Mouse (Mus musculus): ENCODE measurements around the gene Lyzl6. TPM values are rescaled to one million over a fixed set of nuclear protein-coding genes. Genes with fewer than 3 reads are reported as not detected.

Lyzl6 gene
- polyA plus RNA-seq, 2 experiments: not detected

- ATAC-seq (ENCODE audit: insufficient read depth) (no peak), DNase-seq (ENCODE audit: low read depth in 3 of 3, low spot score in 3 of 3) (no peak)
- no peak overlapping the region for H3K4me3 ChIP-seq (ENCODE audit: insufficient read depth in 1 of 2, low read depth in 2 of 2, low read length in 2 of 2)
- no peaks in the 10 kb centered on the region for H3K4me1 ChIP-seq (replicated peaks; ENCODE audit: control insufficient read depth in 2 of 2, insufficient read depth in 2 of 2, low read length in 1 of 2)
- H3K36me3 ChIP-seq (replicated peaks; ENCODE audit: control insufficient read depth, insufficient read depth, low read depth): no peaks in the 10 kb centered on the region
- H3K9me3 ChIP-seq (ENCODE audit: control insufficient read depth, low read length): no peaks in the 10 kb centered on the region
- no peak overlapping the region for H3K4me2 ChIP-seq (ENCODE audit: low read depth)
- WGBS (ENCODE audit: insufficient replicate concordance): 62% methylated on average over 3 of the region's 3 CpGs
- no peak overlapping the region for H3K27ac ChIP-seq
- peaks cover 4% of the 10 kb centered on the region; the same call in 1 of the 2 replicates for H3K27me3 ChIP-seq (ENCODE audit: control insufficient read depth, insufficient read depth, low read length)
- no peak overlapping the region for H3K9ac ChIP-seq (replicated peaks)
- no peak for TF ChIP-seq CTCF (IDR thresholded peaks at IDR 0.05; ENCODE audit: low read depth)
- TF ChIP-seq EP300 (IDR thresholded peaks at IDR 0.05; ENCODE audit: low read depth): no peak
Observed at GRCm38 (mm10) chr11:103635481-103635880, 3.2 kb downstream of the Lyzl6 start.

- Histone ChIP-seq H3K4me2 (ENCODE audit: low read depth) (no peak overlapping the region), H3K36me3 (replicated peaks; ENCODE audit: control insufficient read depth, insufficient read depth, low read depth) (no peaks in the 10 kb centered on the region), H3K4me1 (replicated peaks; ENCODE audit: control insufficient read depth in 2 of 2, insufficient read depth in 2 of 2, low read length in 1 of 2) (no peaks in the 10 kb centered on the region), H3K27me3 (ENCODE audit: control insufficient read depth, insufficient read depth, low read length) (no peaks in the 10 kb centered on the region; the same call in 1 of the 2 replicates), H3K27ac (no peak overlapping the region), H3K4me3 (ENCODE audit: insufficient read depth in 1 of 2, low read depth in 2 of 2, low read length in 2 of 2) (no peak overlapping the region), H3K9ac (replicated peaks) (no peak overlapping the region), H3K9me3 (ENCODE audit: control insufficient read depth, low read length) (no peaks in the 10 kb centered on the region)
- TF ChIP-seq CTCF (IDR thresholded peaks at IDR 0.05; ENCODE audit: low read depth) (no peak), EP300 (IDR thresholded peaks at IDR 0.05; ENCODE audit: low read depth) (no peak)
- 67% methylated on average over 7 of the region's 7 CpGs for WGBS (ENCODE audit: insufficient replicate concordance)
- no peak for ATAC-seq (ENCODE audit: insufficient read depth)
- DNase-seq (ENCODE audit: low read depth in 3 of 3, low spot score in 3 of 3): no peak
Observed at GRCm38 (mm10) chr11:103634806-103635205, 3.9 kb downstream of the Lyzl6 start.

- H3K9me3 ChIP-seq (ENCODE audit: control insufficient read depth, low read length): no peaks in the 10 kb centered on the region
- H3K36me3 ChIP-seq (replicated peaks; ENCODE audit: control insufficient read depth, insufficient read depth, low read depth): no peaks in the 10 kb centered on the region
- no peak overlapping the region for H3K4me3 ChIP-seq (ENCODE audit: insufficient read depth in 1 of 2, low read depth in 2 of 2, low read length in 2 of 2)
- 70% methylated on average over 23 of the region's 23 CpGs for WGBS (ENCODE audit: insufficient replicate concordance)
- no peak overlapping the region for H3K9ac ChIP-seq (replicated peaks)
- H3K27me3 ChIP-seq (ENCODE audit: control insufficient read depth, insufficient read depth, low read length): no peaks in the 10 kb centered on the region
- H3K4me2 ChIP-seq (ENCODE audit: low read depth): no peak overlapping the region
- no peaks in the 10 kb centered on the region for H3K4me1 ChIP-seq (replicated peaks; ENCODE audit: control insufficient read depth in 2 of 2, insufficient read depth in 2 of 2, low read length in 1 of 2)
- DNase-seq (ENCODE audit: low read depth in 3 of 3, low spot score in 3 of 3) (no peak), ATAC-seq (ENCODE audit: insufficient read depth) (no peak)
- TF ChIP-seq CTCF (IDR thresholded peaks at IDR 0.05; ENCODE audit: low read depth) (no peak), EP300 (IDR thresholded peaks at IDR 0.05; ENCODE audit: low read depth) (no peak)
- no peak overlapping the region for H3K27ac ChIP-seq
Observed at GRCm38 (mm10) chr11:103627453-103627852, 11.2 kb downstream of the Lyzl6 start.

GRCm38 (mm10) chr11:103621040-103621439, 17.6 kb downstream of the Lyzl6 start, which contains the start of gene Gm884:
Gene Gm884 (minus strand): TSS chr11:103621140.
- Histone ChIP-seq H3K36me3 (replicated peaks; ENCODE audit: control insufficient read depth, insufficient read depth, low read depth) (no peaks in the 10 kb centered on the region), H3K9ac (replicated peaks) (no peak within 1 kb of the TSS), H3K27ac (no peak within 1 kb of the TSS), H3K9me3 (ENCODE audit: control insufficient read depth, low read length) (no peaks in the 10 kb centered on the region), H3K4me1 (replicated peaks; ENCODE audit: control insufficient read depth in 2 of 2, insufficient read depth in 2 of 2, low read length in 1 of 2) (no peaks in the 10 kb centered on the region), H3K4me2 (ENCODE audit: low read depth) (no peak within 1 kb of the TSS), H3K4me3 (ENCODE audit: insufficient read depth in 1 of 2, low read depth in 2 of 2, low read length in 2 of 2) (no peak within 1 kb of the TSS), H3K27me3 (ENCODE audit: control insufficient read depth, insufficient read depth, low read length) (no peaks in the 10 kb centered on the region)
- TF ChIP-seq CTCF (IDR thresholded peaks at IDR 0.05; ENCODE audit: low read depth) (no peak), EP300 (IDR thresholded peaks at IDR 0.05; ENCODE audit: low read depth) (no peak)
- ATAC-seq (ENCODE audit: insufficient read depth) (no peak), DNase-seq (ENCODE audit: low read depth in 3 of 3, low spot score in 3 of 3) (no peak)
- WGBS (ENCODE audit: insufficient replicate concordance): 59% methylated on average over 9 of the region's 9 CpGs

GRCm38 (mm10) chr11:103610772-103611171, 27.9 kb downstream of the Lyzl6 start:
- DNase-seq (ENCODE audit: low read depth in 3 of 3, low spot score in 3 of 3) (no peak), ATAC-seq (ENCODE audit: insufficient read depth) (no peak)
- Histone ChIP-seq H3K27ac (no peak overlapping the region), H3K4me2 (ENCODE audit: low read depth) (no peak overlapping the region), H3K36me3 (replicated peaks; ENCODE audit: control insufficient read depth, insufficient read depth, low read depth) (no peaks in the 10 kb centered on the region), H3K27me3 (ENCODE audit: control insufficient read depth, insufficient read depth, low read length) (no peaks in the 10 kb centered on the region), H3K9ac (replicated peaks) (no peak overlapping the region), H3K4me3 (ENCODE audit: insufficient read depth in 1 of 2, low read depth in 2 of 2, low read length in 2 of 2) (no peak overlapping the region), H3K4me1 (replicated peaks; ENCODE audit: control insufficient read depth in 2 of 2, insufficient read depth in 2 of 2, low read length in 1 of 2) (no peaks in the 10 kb centered on the region), H3K9me3 (ENCODE audit: control insufficient read depth, low read length) (no peaks in the 10 kb centered on the region)
- TF ChIP-seq EP300 (IDR thresholded peaks at IDR 0.05; ENCODE audit: low read depth): no peak
- no peak for TF ChIP-seq CTCF (IDR thresholded peaks at IDR 0.05; ENCODE audit: low read depth)
- 70% methylated on average over 2 of the region's 2 CpGs for WGBS (ENCODE audit: insufficient replicate concordance)
